Mouse (Mus musculus): ENCODE measurements around the gene Pram1.
A peak's percentile ranks its signal among the peaks of the same experiment; 100 is the strongest.
"Not testable (repeated sequence)": the region's sequence is repeated elsewhere in the genome, so short reads cannot be mapped to it uniquely, and the experiment has no call there.

The Pram1 gene

DNA sequence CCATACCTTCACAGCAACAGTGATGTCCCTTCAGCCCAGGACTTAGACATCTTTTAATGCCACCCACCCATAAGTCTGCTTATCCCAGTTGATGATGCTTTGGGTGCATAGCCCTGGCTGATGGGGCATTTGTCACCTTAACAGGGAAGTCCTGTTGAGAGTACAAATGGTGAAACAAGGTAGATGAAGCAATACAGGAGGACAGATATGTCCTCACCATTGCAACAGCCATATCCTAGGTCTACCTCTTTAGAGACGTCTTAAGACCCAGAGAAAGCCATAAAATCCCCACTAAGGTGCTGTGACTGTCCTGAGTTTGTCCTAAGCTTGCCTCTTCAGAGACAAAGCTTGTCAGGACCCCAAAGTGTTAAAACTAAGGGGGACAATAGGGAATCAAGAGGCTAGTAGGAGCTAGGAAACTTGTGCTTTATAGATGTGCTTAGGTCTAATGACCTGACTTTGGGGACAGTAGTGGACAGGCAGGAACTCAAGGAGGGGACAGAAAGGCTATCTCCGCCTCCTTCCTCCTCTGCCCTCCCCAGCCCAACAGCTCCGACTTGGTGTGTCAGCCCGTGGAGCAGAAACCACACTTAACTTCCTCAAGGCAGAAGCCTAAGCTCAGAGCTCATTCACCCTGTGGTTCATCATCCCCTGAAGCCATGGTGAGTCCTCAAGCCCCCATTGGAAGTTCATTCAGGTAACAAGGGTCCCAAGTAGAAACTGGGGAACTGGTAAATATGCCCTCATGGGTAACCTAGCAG lies at the start of gene Pram1:
TSS of gene Pram1 (plus strand) at position 541 of the 761 bp plus-strand sequence.
- no peak for DNase-seq

DNA sequence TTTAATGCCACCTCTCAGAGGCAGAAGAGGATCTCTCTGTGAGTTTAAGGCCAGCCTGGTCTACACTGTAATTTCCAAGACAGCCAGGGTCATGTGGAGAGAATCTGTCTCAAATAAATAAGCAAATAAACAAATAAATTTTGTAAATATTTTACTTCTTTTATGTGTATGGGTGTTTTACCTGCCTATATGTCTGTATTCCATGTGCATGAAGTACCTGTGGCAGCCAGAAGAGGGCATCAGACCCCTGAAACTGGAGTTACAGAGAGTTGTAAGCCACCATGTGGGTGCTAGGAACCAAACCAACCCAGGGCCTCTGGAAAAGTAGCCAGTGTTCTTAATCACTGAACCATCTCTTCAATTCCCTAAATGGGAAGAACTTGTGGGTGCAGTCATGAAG lies 40.6 kb upstream of the Pram1 start:
- DNase-seq, result no peak

DNA sequence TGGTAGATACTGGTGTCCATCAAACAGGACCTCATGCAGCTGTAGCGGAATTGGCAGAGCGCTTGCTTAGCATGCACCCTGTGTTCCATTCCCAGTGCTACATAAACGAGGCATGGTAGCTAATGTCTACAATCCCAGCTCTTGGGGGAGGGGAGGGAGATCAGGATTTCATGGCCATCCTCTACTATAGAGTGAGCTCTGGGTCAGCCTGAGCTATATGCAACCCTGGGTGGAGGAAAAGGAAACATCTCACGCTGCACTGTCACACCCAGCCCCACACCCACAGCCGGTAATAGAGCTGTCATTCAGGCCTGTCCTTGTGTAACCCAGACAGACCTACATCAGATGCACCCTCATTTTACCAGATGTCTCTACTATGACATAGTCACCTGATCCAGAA lies 39.4 kb upstream of the Pram1 start:
- no peak for DNase-seq

DNA sequence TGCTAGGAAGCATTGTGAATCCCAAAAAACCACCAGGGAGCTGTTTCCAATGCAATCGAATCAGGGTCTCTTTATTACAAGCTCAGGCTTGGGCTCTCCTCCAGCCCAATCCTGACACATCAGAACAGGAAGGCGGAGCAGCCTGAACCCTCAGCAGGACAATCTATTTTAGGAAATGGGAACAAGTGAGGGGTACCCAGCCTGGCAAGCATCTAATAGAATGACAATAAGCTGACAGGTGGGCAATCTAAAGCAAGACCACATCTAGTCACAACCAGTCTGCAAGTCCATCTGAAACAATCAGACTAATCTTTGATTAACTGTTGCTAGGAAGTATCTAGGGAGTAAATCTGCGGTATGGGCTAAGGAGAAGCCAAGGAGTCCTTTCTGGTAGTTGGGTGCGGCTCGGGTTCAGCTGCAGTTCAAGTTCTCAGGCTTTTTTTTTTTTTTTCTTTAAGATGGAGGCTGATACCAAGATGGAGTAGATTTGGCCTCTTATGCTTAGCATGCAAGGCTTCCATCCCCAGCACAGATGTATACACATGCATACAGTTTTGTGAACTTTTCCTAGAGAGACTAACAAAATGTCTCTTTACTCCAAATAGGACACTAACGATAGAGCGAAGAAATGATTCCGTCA lies 37.9 kb upstream of the Pram1 start:
- no peak for DNase-seq

DNA sequence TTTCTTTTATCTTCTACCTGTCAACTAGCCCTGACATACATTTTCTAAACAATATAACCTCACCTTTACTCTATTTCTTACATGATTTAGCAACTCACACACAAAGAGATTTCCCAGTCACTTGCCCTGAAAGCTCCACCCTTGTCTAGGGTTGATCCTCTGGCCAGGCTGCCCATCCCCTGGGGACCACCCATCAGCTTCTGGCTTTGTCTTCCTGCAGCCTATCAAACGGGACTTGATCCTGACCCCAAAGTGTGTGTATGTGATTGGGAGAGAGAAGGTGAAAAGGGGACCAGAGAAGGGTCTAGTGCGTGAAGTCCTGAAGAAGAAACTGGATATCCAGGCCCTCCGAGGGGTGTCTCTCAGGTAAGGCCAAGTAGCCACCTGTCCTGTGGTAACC lies 37.0 kb upstream of the Pram1 start:
- no peak for DNase-seq

DNA sequence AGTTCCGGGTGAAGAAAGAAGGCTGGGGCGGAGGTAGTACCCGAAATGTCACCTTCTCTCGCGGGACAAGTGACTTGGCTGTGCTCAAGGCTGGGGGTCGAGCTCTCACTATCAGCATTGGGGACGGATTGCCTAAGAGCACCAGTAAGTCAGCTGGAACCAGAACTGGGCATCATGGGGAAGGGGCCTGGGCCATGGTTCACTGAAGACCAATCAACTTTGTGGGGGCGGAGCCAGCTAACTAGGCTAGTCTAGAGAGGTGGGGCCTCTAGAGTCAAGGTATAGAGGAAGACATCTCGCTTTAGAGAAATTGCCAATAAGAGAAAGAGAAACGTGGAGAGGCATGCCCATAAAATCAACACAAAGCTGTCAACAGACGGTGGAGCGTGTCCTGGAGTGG lies 35.9 kb upstream of the Pram1 start:
- no peak for DNase-seq

DNA sequence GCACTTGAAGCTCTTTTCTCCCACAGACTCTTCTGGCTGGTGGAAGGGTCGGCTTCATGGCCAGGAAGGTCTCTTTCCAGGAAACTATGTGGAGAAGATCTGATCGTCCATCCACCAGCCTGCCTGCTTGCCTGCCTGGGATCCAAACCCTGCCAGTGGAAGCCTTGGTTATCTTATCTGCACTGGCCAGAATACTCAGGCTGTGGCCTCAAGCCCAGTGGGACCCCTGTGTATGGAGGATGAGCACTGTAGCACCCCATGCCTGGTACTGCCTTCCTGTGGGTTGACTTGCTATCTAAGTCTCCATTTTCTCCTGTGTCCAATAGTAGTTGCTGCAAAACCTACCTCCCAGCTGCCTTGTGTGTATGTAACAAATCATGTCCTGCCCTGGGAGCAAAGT lies 30.6 kb upstream of the Pram1 start:
- DNase-seq, result no peak

DNA sequence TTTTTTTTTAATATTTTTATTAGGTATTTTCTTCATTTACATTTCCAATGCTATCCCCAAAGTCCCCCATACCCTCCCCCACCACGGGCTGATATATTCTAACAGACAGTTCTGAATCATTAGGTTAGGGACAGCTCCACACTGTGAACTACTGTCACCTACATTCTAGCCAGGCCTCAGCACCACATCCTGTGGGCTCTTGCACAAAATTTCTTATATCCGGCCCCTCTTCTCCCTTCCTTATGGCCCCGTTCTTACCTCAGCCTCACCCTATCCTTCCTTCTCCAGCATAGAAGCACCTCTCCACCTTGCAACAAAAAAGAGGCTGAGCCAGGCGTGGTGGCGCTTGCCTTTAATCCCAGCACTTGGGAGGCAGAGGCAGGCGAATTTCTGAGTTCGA lies 27.3 kb upstream of the Pram1 start:
- no peak for DNase-seq

DNA sequence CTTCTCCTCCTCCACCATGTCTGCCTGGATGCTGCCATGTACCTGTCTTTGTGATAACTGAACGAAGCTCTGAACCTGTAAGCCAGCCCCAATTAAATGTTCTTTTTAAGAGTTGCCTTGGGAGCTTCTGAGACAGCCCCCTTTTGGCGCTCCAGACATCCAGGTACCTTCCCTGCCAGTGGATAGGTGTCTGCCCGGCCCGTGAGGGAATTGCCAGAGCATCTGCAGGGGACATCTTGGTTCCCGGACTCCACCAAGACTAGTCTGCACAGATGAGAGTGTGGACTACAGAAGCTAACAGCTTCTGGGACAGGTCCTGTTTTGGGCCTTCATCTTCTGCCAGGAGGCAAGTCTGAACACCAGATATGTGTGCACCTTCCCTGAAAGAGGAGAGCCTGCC lies 24.1 kb upstream of the Pram1 start:
- not testable (repeated sequence) for DNase-seq

DNA sequence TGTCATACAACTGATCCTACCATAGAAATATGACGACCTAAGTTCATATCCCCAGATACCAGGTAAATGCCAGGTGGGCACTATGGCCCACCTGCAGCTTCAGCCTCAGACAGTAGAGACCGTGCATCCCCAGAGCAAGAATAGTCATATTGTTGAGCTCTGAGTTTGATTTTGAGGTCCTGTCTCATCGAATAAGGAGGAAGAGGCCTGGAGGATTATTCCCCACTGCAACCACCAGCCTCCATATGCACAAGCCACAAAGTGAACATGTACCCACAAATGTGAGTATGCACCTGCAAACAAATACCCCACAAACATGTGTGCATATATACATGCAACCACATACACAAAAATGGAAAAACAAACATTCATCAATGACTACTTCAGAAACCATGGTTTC lies 10.6 kb upstream of the Pram1 start:
- DNase-seq, result no peak

DNA sequence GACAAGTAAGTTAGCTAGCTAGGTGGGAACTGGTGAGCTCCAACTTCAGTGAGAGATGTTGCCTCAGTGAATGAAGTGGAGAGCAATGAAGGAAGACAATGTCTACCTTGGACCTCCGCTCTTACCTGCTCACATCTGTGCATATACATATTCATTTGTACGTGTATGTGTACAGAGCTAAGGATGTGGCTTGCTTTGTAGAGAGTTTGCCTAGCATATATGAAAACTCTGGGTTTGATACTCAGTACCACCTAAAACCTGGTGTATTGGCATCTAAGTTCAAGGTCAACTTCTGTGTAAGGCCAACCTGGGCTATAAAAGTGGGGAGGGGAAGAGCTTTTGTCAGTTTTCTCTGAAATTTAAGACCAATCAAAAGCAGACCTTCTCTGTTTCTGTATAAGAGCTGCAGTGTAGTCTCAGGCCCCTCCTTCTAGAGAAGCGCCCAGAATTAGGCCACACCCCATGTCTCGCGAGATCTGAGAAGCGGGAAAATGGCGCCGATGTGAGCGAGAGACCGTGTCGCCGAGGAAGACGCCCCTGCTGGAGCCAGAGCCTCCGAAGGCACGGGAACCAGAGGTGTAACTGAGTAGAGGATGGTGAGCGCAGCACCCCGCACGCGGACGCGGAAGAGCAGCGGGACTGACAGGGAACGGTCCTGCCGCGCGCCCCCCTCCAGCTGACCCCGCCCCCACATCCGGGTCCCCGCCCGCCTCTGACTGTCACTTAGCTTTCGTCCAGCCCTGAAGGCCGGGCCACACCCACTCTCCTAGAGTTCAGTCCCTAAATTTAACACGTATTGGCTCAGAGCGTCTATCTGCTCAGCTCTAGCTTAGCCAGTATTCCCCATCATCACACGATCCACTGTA lies 9.0 kb upstream of the Pram1 start, which contains the start of gene Zfp414:
TSS of gene Zfp414 (plus strand) at position 470 of the 866 bp plus-strand sequence.
- DNase-seq, result peak; percentile 95

DNA sequence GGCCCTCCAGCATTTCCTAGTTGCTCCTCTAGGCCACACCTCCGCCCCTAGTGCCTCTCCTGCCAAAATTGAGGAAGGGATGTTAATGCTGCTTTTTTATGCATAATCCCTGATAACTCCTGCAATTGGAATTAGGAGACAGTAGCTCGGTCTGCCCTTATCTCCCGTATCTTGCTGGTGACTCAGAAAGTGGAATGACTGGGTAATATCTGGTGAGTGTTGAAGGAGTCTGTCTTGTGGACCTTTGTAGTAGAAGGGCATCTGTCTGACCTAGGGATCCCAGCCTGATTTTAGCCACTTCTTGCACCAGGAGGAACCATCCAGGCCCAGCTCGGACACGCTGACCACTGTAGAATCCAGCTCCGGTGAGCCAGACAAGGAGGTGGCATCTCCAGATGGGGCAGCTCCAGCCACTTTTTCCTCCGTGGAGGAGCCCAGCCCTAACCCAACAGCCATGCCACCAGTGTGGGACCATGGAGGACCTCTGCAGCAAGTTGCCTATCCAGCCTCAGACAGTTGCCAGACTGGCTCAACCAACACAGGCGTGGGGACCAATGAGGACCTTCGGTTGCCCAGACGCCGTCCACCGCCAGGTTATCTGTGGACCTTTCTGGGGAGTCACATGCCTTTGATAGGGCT lies 8.2 kb upstream of the Pram1 start:
- peak; percentile 20 for DNase-seq

DNA sequence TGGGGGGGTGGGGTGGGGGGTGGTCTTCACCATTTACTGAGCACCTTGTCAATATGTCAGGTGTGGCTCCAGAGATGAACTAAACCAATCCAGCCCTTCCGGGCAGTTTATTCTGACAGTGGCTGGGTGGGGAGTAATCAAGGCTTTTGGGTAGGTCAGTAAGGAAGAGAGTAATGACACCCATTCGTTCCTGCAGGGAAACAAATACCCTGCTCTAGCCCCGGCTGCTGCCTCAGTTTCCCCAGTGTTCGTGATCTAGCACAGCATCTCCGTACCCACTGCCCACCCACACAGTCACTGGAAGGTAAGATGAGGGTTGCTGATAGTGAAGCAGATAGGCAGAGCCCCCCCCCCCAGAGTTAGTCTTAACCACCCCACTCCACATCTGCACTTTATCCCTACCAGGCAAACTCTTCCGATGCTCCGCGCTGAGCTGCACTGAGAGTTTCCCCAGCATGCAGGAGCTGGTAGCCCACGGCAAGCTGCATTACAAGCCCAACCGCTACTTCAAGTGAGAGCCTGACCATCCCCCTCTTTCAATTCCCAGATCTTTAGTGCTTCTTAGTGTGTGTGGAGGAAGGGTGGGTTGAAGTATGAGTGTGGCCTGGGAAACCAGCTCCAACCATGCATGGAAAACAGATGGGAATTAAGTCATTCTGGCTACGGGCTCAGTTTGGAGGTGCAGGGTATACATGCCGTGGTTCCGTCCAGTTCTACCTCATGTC lies 7.5 kb upstream of the Pram1 start:
- DNase-seq, result peak; percentile 23

DNA sequence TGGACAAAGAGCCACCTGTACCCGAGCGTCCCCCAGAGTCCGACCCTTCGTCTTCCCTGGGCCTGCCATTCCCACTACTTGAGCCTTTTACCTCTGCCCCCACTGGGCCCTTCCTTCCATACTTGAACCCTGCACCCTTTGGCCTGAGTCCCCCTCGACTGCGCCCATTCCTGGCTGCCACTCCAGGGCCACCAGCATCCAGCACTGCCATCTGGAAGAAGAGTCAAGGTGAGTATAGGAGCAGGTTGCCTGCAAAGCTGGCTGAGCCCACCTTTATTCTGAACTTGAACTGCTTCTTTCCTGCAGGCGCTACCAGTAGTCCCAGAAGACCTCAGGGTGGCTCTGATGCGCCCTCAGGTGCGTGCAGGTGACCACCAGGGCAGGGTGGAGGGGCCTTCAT lies 6.6 kb upstream of the Pram1 start:
- peak; percentile 11 for DNase-seq

DNA sequence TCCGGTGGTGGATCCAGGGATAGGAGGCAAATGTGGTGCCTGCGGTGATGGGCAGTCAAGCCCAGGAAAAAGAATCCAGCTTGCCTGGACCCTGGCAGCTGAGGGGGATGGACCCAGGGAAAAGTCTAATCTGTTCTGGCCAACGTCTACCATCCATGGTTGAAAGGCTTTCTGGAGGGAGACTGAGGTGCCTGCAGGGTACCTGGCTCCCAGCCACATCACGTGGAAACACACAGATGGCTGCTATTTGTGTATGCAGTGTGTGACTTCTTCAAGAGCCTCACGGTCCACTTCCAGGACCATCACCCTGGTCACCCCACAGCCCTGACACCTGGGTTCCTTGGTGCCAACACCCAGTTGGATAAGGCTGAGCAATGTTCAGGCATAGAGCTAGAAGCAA lies 6.1 kb upstream of the Pram1 start:
- DNase-seq, result no peak

DNA sequence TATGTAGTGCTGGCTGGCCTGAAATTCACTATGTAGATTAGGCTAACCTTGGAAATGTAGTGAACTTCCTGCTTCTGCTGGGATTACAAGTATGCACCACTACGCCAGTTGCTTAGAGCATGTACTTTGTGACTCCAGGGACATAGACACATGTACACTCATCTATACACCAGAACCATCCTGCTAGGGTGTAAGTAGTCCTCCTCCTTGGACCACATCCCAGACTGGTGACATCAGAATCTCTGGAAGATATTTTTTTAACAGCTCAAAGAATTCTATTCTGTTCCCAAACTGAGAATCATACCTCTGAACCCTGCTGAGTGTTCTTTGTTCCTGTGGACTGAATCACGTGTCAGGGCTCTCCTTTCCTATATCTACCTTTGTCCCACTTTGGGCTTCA lies 818 bp upstream of the Pram1 start:
- peak; percentile 19 for DNase-seq

DNA sequence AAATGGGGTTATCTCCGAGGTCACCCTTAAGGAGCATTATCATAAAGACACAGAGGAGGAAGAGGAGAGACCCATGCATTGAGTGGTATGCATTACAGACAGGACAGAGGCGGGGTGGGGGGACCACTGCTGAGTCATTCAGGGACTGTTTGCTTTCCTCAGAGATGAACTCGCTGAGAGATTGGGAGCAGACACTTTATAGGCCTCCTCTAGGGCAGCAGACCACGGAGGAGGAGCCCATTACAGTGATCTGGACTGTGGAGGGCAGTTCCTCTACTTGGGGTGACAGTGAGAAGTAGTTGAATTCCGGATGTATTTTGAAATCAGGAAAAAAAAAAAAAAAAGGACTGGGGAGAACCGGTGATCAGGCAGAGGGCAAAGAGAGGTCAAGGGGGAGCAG lies 1.9 kb downstream of the Pram1 start:
- no peak for DNase-seq

DNA sequence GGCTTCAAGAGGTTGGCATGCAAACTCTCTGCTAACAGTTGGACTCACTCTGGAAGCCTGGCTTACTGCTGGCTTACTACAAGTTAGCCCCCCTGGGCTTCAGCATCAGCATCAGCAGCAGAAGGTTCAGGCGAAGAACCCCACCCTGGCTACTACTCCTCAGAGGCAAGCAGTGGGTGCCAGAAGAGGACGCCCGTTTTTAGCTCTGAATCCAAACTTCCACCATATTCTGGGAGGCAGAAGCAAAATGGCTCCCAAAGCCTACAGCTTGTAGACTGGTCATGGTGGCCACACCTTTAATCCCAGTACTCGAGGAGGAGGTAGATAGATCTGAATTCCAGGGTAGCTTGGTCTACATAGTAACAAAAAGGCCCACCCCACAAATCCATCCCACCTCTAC lies 6.2 kb downstream of the Pram1 start:
- no peak for DNase-seq

DNA sequence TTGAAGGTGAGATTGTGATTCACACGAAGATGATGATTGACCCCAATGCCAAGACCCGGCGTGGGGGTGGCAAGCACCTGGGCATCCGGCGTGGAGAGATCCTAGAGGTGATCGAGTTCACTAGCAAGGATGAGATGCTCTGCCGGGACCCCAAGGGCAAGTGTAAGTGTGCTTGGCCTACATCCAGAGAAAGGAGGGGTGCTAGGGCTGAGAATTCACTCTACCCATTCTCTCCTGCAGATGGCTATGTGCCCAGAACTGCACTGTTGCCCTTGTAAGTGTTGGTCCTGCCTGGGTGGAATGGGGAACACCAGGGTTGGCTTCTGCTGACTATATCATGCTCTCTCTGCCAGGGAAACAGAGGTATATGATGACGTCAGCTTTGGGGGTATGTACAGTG lies 7.2 kb downstream of the Pram1 start:
- no peak for DNase-seq

DNA sequence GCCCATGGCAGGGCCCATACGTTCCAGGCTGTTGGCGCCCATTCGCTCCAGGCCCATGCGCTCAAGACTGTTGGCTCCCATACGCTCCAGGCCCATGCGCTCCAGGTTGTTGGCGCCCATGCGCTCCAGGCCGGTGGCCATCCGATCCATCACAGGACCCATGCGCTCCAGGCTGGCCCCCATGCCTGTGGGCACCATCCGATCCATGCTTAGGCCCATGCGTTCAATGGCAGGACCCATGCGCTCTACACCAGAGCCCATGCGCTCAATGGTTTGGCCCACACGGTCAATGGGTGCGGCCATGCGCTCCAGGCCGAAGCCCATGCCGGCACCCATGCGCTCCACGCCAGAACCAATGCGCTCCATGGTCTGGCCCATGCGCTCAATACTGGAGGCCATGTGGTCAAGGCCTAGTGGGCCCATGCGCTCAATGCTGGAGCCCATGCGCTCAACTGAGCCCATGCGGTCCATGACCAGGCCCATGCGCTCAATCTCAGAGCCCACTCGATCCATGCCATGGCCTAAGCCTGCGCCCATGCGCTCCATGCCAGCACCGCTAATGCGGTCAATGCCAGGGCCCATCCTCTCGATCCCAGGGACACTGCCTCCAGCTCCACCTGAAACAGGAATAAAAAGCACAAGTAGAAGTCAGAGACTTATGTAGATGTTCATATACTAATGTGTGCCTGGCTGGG lies 12.1 kb downstream of the Pram1 start:
- no peak for DNase-seq

DNA sequence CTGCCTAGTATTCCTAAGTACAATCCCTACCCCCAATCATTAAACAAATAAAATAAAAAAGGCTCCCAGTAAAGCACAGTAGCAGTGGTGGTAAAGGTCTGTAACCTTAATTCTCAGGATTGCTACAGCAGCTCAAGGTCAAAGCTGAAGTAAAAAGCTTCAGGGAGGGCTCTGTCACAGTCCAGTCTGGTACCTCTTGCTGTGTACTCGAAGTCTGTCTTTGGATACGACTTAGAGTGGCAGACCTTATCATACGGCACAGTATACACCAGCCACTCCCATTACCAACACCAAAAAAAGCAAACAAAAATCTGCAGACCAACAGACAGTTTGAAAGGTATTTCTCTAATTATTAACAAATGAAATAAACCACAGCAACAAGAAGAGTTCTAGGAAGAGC lies 29.0 kb downstream of the Pram1 start:
- no peak for DNase-seq

DNA sequence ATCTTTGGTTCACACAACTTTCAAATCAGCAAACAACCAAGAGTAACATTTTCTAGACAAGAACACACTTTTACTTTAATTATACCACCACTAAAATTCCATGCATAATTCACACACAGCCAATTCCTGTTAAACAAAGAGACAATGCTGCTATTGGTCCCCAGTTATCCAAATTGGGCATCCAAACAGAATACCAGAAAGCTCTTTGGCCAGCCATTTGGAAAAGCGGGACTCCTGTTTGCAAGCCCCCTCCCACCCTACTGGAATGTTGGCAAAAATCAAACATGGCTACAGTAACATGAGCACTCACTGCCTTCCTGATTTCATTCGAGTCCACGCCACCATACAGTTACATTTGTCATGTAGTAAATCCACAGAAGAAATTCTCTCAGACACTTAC lies 31.8 kb downstream of the Pram1 start:
- DNase-seq, result no peak
